Mouse (Mus musculus): ENCODE measurements around the gene Pde4d. TPM values are rescaled to one million over a fixed set of nuclear protein-coding genes. Genes with fewer than 3 reads are reported as not detected.
A peak's percentile ranks its signal among the peaks of the same experiment; 100 is the strongest.

The Pde4d gene
- total and polyA plus RNA-seq, 3 experiments, result 18.5 to 18.8 TPM; not detected in 1

DNA sequence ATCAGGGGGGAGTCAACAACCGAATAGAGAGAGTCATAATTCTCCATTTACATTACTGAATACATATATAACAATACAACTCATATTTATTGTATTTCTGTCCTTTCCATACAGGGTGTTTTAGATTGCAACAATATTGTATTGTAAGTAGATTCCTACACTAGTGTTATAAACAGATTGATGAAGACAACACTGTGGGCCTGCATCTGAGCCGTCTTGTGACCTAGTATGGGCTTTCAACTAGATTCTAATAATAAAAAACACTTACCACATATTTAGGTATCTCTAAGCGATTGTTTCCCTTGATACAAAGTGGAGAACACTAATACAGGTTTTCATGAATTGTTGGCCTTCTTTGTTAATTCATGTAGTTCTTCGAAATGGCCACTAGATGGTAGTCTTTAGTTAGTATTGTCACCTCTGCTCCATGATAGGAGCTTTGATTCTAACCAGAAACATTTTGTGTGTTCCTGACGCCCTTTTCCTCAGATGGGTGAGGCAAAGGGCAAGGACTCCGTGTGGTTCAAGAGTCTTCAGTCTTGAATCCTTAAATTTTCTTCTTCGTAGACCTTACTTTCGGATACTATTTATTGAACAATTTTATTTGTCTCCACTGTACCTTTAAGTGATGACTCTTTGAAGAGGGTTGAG is 779.3 kb downstream of the Pde4d start:
- H3K4me1 ChIP-seq (ENCODE audit: control insufficient read depth in 1 of 2, insufficient read depth in 2 of 2, low read length in 2 of 2), result peaks cover 0 to 8% of the 10 kb centered on the region in 2 experiments; a peak in 2 of 4 replicates
- H3K36me3 ChIP-seq (ENCODE audit: control insufficient read depth in 1 of 2, insufficient read depth in 2 of 2, low read length in 2 of 2), result no peaks in the 10 kb centered on the region; a peak in 1 of 4 replicates
- no peak overlapping the region for H3K9ac ChIP-seq (ENCODE audit: control insufficient read depth, low read depth, low read length, poor library complexity, severe bottlenecking)
- no peak overlapping the region for H3K27ac ChIP-seq (ENCODE audit: control insufficient read depth, low read depth, low read length)
- no peaks in the 10 kb centered on the region for H3K27me3 ChIP-seq (ENCODE audit: control insufficient read depth in 1 of 2, insufficient read depth in 2 of 2, low read length in 2 of 2)
- TF ChIP-seq KAT2A (conservative IDR thresholded peaks at IDR 0.05; ENCODE audit: low read depth, low read length) (no peak), JUND (IDR thresholded peaks at IDR 0.05; ENCODE audit: low read depth, low read length) (no peak), GATA1 (IDR thresholded peaks at IDR 0.05; ENCODE audit: low read depth, low read length) (no peak), USF1 (IDR thresholded peaks at IDR 0.05; ENCODE audit: low read depth, low read length) (no peak), ZC3H11A (IDR thresholded peaks at IDR 0.05; ENCODE audit: low read depth, low read length) (peak; percentile 71), RAD21 (IDR thresholded peaks at IDR 0.05; ENCODE audit: low read depth, low read length) (peak; percentile 93), SMC3 (IDR thresholded peaks at IDR 0.05; ENCODE audit: low read depth, low read length) (peak; percentile 83), CTCF (IDR thresholded peaks at IDR 0.05 in 2 of 3, conservative IDR thresholded peaks at IDR 0.05 in 1 of 3; ENCODE audit: control insufficient read depth in 1 of 3, insufficient read depth in 1 of 3, low read depth in 2 of 3, low read length in 3 of 3, poor library complexity in 1 of 3, severe bottlenecking in 1 of 3) (peak in 2 of 3 experiments; percentile 57 to 88; a peak in 4 of 6 replicates)
- DNase-seq (ENCODE audit: low read depth, low spot score), result peak; percentile 51
- H3K79me2 ChIP-seq (ENCODE audit: control insufficient read depth, insufficient read depth, low read length, poor library complexity), result no peaks in the 10 kb centered on the region
- H3K9me3 ChIP-seq (replicated peaks; ENCODE audit: insufficient read depth, low read length), result no peaks in the 10 kb centered on the region
- no peak overlapping the region for H3K4me3 ChIP-seq (ENCODE audit: control insufficient read depth in 1 of 2, insufficient read depth in 1 of 2, low read depth in 2 of 2, low read length in 2 of 2)

DNA sequence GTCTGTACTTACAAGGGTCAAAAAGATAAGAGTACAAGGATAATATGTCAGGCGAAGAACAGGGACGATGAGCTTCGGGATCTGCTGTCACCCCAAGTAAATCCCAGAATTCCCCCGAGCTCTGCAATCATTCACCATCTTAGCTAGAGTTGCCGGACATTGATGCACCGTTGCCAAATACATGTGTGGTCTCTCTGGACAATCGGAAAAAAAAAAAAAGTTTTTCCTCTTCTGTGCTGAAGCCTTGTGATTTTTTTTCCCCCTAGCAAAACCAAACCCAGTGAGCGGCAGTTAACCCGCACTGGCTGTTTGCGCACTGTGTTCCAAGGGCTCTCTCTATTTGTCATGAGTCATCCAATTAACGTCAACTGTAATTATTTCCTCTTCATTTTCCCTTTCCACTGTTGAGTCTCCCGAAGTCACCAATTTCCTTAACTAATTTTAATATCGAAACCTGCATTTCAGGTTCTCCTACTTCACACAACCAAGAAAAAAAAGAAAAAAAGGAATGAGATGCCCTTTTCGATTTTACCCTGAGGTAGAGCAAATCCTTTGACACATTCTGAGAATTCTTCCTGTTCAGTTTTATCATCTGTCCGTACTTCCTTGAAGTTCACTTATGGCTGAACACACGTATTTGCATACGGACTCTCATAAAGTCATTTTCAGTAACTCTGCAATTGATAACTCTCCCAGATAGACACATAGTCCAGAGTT is 780.0 kb downstream of the Pde4d start:
- DNase-seq (ENCODE audit: low read depth, low spot score), result no peak
- Histone ChIP-seq H3K36me3 (ENCODE audit: control insufficient read depth in 1 of 2, insufficient read depth in 2 of 2, low read length in 2 of 2) (no peaks in the 10 kb centered on the region; a peak in 1 of 4 replicates), H3K4me3 (ENCODE audit: control insufficient read depth in 1 of 2, insufficient read depth in 1 of 2, low read depth in 2 of 2, low read length in 2 of 2) (no peak overlapping the region), H3K27ac (ENCODE audit: control insufficient read depth, low read depth, low read length) (no peak overlapping the region), H3K4me1 (ENCODE audit: control insufficient read depth in 1 of 2, insufficient read depth in 2 of 2, low read length in 2 of 2) (peaks cover 0 to 8% of the 10 kb centered on the region in 2 experiments; a peak in 2 of 4 replicates), H3K9ac (ENCODE audit: control insufficient read depth, low read depth, low read length, poor library complexity, severe bottlenecking) (no peak overlapping the region), H3K27me3 (ENCODE audit: control insufficient read depth in 1 of 2, insufficient read depth in 2 of 2, low read length in 2 of 2) (no peaks in the 10 kb centered on the region), H3K9me3 (replicated peaks; ENCODE audit: insufficient read depth, low read length) (no peaks in the 10 kb centered on the region), H3K79me2 (ENCODE audit: control insufficient read depth, insufficient read depth, low read length, poor library complexity) (no peaks in the 10 kb centered on the region)
- TF ChIP-seq TAL1 (IDR thresholded peaks at IDR 0.05; ENCODE audit: low read length) (no peak), MEF2A (IDR thresholded peaks at IDR 0.05; ENCODE audit: extremely low read depth, insufficient replicate concordance, low read depth, low read length, poor library complexity, severe bottlenecking) (no peak), RAD21 (IDR thresholded peaks at IDR 0.05; ENCODE audit: low read depth, low read length) (no peak), ETS1 (IDR thresholded peaks at IDR 0.05; ENCODE audit: low read depth, low read length) (no peak), ZMIZ1 (IDR thresholded peaks at IDR 0.05; ENCODE audit: low read depth, low read length) (no peak), JUND (IDR thresholded peaks at IDR 0.05; ENCODE audit: low read depth, low read length) (no peak), TCF12 (IDR thresholded peaks at IDR 0.05; ENCODE audit: low read depth, low read length) (no peak)

All from MEL (cell line).